Mouse (Mus musculus) heart, adult 8-10 months (tissue): ENCODE results near the gene Irgm1. TPM values are rescaled to one million over a fixed set of nuclear protein-coding genes. Genes with fewer than 3 reads are reported as not detected.
"Not testable (repeated sequence)": the region's sequence is repeated elsewhere in the genome, so short reads cannot be mapped to it uniquely, and the experiment has no call there.

Source experiments
- DNase-seq: peaks from one replicate; pipeline ENCODE4 v3.0.0; 2022; ENCODE audit warnings: low spot score
- total RNA-seq, 4 experiments: library from RNA; stranded (reverse); gene quantifications; 2 replicates each; pipeline ENCODE4 v1.2.4; 2022

Gene Irgm1
- total RNA-seq, 4 experiments from 2014 or later: 11.7 to 13.3 (median 12.1) TPM

- peak; percentile 95 for DNase-seq
Measured at GRCm38 (mm10) chr11:48853474-48854180, 17.9 kb downstream of the Irgm1 start.

- no peak for DNase-seq
Measured at GRCm38 (mm10) chr11:48852624-48853473, 18.6 kb downstream of the Irgm1 start.

- DNase-seq: no peak
Measured at GRCm38 (mm10) chr11:48852190-48852589, 19.3 kb downstream of the Irgm1 start.

GRCm38 (mm10) chr11:48851270-48851995, 20.1 kb downstream of the Irgm1 start:
- DNase-seq: no peak

GRCm38 (mm10) chr11:48850240-48850639, 21.2 kb downstream of the Irgm1 start:
- DNase-seq: no peak

- DNase-seq: no peak
Measured at GRCm38 (mm10) chr11:48846881-48847280, 24.6 kb downstream of the Irgm1 start.

- not testable (repeated sequence) for DNase-seq
Measured at GRCm38 (mm10) chr11:48846362-48846761, 25.1 kb downstream of the Irgm1 start.

- no peak for DNase-seq
Measured at GRCm38 (mm10) chr11:48845244-48845815, 26.2 kb downstream of the Irgm1 start.

GRCm38 (mm10) chr11:48844309-48844708, 27.2 kb downstream of the Irgm1 start:
- no peak for DNase-seq

GRCm38 (mm10) chr11:48843202-48843601, 28.3 kb downstream of the Irgm1 start:
- no peak for DNase-seq

- no peak for DNase-seq
Measured at GRCm38 (mm10) chr11:48842378-48842792, 29.1 kb downstream of the Irgm1 start.

GRCm38 (mm10) chr11:48841213-48841612, 30.3 kb downstream of the Irgm1 start:
- DNase-seq: no peak

GRCm38 (mm10) chr11:48840805-48841204, 30.7 kb downstream of the Irgm1 start:
- DNase-seq: no peak

- DNase-seq: no peak
Measured at GRCm38 (mm10) chr11:48838879-48839680, 32.4 kb downstream of the Irgm1 start.

GRCm38 (mm10) chr11:48838181-48838797, 33.2 kb downstream of the Irgm1 start:
- DNase-seq: no peak

- DNase-seq: peak; percentile 65
Measured at GRCm38 (mm10) chr11:48837310-48838180, 33.9 kb downstream of the Irgm1 start.

- no peak for DNase-seq
Measured at GRCm38 (mm10) chr11:48836990-48837309, 34.5 kb downstream of the Irgm1 start.

- no peak for DNase-seq
Measured at GRCm38 (mm10) chr11:48835923-48836322, 35.6 kb downstream of the Irgm1 start.
